Mouse (Mus musculus) kidney, adult 2 months (tissue): Measurements from ENCODE around the gene Dnmt1. TPM values are rescaled to one million over a fixed set of nuclear protein-coding genes. Genes with fewer than 3 reads are reported as not detected.

Experiments
- DNase-seq: peaks from one replicate; pipeline ENCODE4 v3.0.0; 2021
- H3K27ac ChIP-seq: fragments of 200-500 bp; 2 replicates; pipeline ENCODE4 v1.5.1; 2012; ENCODE audit warnings: low read depth, low read length, control low read depth, inconsistent platforms; ENCODE audit not compliant: insufficient read depth
- H3K27me3 ChIP-seq: fragments of 200-500 bp; replicated peaks from 2 replicates; pipeline ENCODE4 v1.6.1; 2012; ENCODE audit warnings: mild to moderate bottlenecking, moderate library complexity, low read length, inconsistent platforms; ENCODE audit not compliant: control insufficient read depth, insufficient read depth
- H3K36me3 ChIP-seq: fragments of 200-500 bp; 2 replicates; pipeline ENCODE4 v1.6.1; 2012; ENCODE audit warnings: mild to moderate bottlenecking, moderate library complexity, low read length, inconsistent platforms; ENCODE audit not compliant: control insufficient read depth, insufficient read depth
- H3K4me1 ChIP-seq: fragments of 200-500 bp; 2 replicates; pipeline ENCODE4 v1.6.1; 2011; ENCODE audit warnings: low read length; ENCODE audit not compliant: control insufficient read depth, insufficient read depth
- H3K4me3 ChIP-seq: fragments of 200-500 bp; 2 replicates; pipeline ENCODE4 v1.5.1; 2011; ENCODE audit warnings: mild to moderate bottlenecking, low read depth, low read length, control low read depth; ENCODE audit not compliant: insufficient read depth
- CTCF ChIP-seq: fragments of 200-500 bp; conservative IDR thresholded peaks from 2 replicates; pipeline ENCODE4 v1.5.1; 2011; ENCODE audit warnings: low read depth, mild to moderate bottlenecking, control low read depth, low read length, moderate library complexity, mixed read lengths; ENCODE audit not compliant: insufficient read depth, insufficient read length
- POLR2A ChIP-seq: fragments of 200-500 bp; IDR thresholded peaks from one replicate; pipeline ENCODE4 v1.6.1; 2011; ENCODE audit warnings: low read depth, low read length, control low read depth
- WGBS: fragments of 180-500 bp; shearing (Covaris S2); methylation state at CpG from one replicate; pipeline ENCODE4 v1.1.7; 2018; 5-methylcytosine and 5-hydroxymethylcytosine counted together
- polyA plus RNA-seq: library from polyadenylated mRNA; depleted of rRNA; stranded (reverse); fragments of >200 nt; gene quantifications from 2 replicates; pipeline ENCODE4 v1.2.3, GENCODE M21; 2012

Dnmt1 gene
- polyA plus RNA-seq, 1 experiment = 12.5 TPM

GRCm38 (mm10) chr9:20950419-20950818, 9.3 kb downstream of the Dnmt1 start:
- no peaks in the 10 kb centered on the region for H3K36me3 ChIP-seq
- no peak for DNase-seq
- no peak overlapping the region for H3K4me3 ChIP-seq
- no peaks in the 10 kb centered on the region for H3K27me3 ChIP-seq
- TF ChIP-seq POLR2A (no peak), CTCF (no peak)
- H3K27ac ChIP-seq = no peak overlapping the region
- no peaks in the 10 kb centered on the region for H3K4me1 ChIP-seq

GRCm38 (mm10) chr9:20946066-20946880, 13.4 kb downstream of the Dnmt1 start:
- WGBS = 60% methylated on average over 16 of the region's 16 CpGs
- peak; percentile 41 for DNase-seq
- no peaks in the 10 kb centered on the region for H3K4me1 ChIP-seq
- TF ChIP-seq POLR2A (no peak), CTCF (no peak)
- H3K4me3 ChIP-seq = no peak overlapping the region
- no peak overlapping the region for H3K27ac ChIP-seq
- no peaks in the 10 kb centered on the region for H3K27me3 ChIP-seq
- no peaks in the 10 kb centered on the region for H3K36me3 ChIP-seq

- DNase-seq = no peak
- 60% methylated on average over 4 of the region's 4 CpGs for WGBS
- H3K4me1 ChIP-seq = no peaks in the 10 kb centered on the region
- TF ChIP-seq CTCF (no peak), POLR2A (no peak)
- no peak overlapping the region for H3K4me3 ChIP-seq
- no peaks in the 10 kb centered on the region for H3K36me3 ChIP-seq
- no peak overlapping the region for H3K27ac ChIP-seq
- H3K27me3 ChIP-seq = no peaks in the 10 kb centered on the region
Observed at GRCm38 (mm10) chr9:20944697-20945370, 14.9 kb downstream of the Dnmt1 start.

GRCm38 (mm10) chr9:20943911-20944310, 15.8 kb downstream of the Dnmt1 start:
- 31% methylated on average over 2 of the region's 2 CpGs for WGBS
- no peak overlapping the region for H3K4me3 ChIP-seq

GRCm38 (mm10) chr9:20943396-20943795, 16.3 kb downstream of the Dnmt1 start:
- no peak for DNase-seq
- no peak overlapping the region for H3K27ac ChIP-seq
- H3K4me1 ChIP-seq = no peaks in the 10 kb centered on the region
- TF ChIP-seq POLR2A (no peak), CTCF (no peak)
- no peaks in the 10 kb centered on the region for H3K27me3 ChIP-seq
- 89% methylated on average over 7 of the region's 7 CpGs for WGBS
- H3K36me3 ChIP-seq = no peaks in the 10 kb centered on the region
- no peak overlapping the region for H3K4me3 ChIP-seq

More at GRCm38 (mm10) chr9:20943911-20944310, 15.8 kb downstream of the Dnmt1 start:
- Histone ChIP-seq H3K27ac (no peak overlapping the region), H3K27me3 (no peaks in the 10 kb centered on the region), H3K36me3 (no peaks in the 10 kb centered on the region), H3K4me1 (no peaks in the 10 kb centered on the region)
- TF ChIP-seq POLR2A (no peak), CTCF (no peak)
- DNase-seq = no peak

GRCm38 (mm10) chr9:20923258-20923657, 36.4 kb downstream of the Dnmt1 start:
- WGBS = 90% methylated on average over 3 of the region's 3 CpGs

GRCm38 (mm10) chr9:20916160-20916559, 43.5 kb downstream of the Dnmt1 start:
- Histone ChIP-seq H3K36me3 (no peaks in the 10 kb centered on the region), H3K27me3 (no peaks in the 10 kb centered on the region), H3K27ac (no peak overlapping the region), H3K4me3 (no peak overlapping the region), H3K4me1 (no peaks in the 10 kb centered on the region)
- TF ChIP-seq CTCF (peak; percentile 62), POLR2A (no peak)
- 64% methylated on average over 4 of the region's 4 CpGs for WGBS
- DNase-seq = peak; percentile 63

More at GRCm38 (mm10) chr9:20923258-20923657, 36.4 kb downstream of the Dnmt1 start:
- TF ChIP-seq CTCF = no peak
- Histone ChIP-seq H3K27me3 (no peaks in the 10 kb centered on the region), H3K4me1 (no peaks in the 10 kb centered on the region), H3K36me3 (no peaks in the 10 kb centered on the region), H3K4me3 (no peak overlapping the region), H3K27ac (no peak overlapping the region)
- no peak for DNase-seq
